Mouse (Mus musculus): ENCODE results near the gene Cog5.

Gene Cog5

GRCm38 (mm10) chr12:31944405-31944804, 289.7 kb downstream of the Cog5 start:
- DNase-seq: no peak

GRCm38 (mm10) chr12:31947476-31947875, 292.8 kb downstream of the Cog5 start:
- peak in 1 of 2 experiments; percentile 34 for DNase-seq

GRCm38 (mm10) chr12:31948101-31949000, 293.7 kb downstream of the Cog5 start:
- DNase-seq: no peak

GRCm38 (mm10) chr12:31949193-31949741, 294.6 kb downstream of the Cog5 start:
- peak; percentile 92 for DNase-seq

GRCm38 (mm10) chr12:31949759-31950658, 295.3 kb downstream of the Cog5 start, which contains the start of gene Hbp1:
Gene Hbp1, minus strand, starts transcription at chr12:31950535.
- DNase-seq: peak; percentile 100

- no peak for DNase-seq
Measured at GRCm38 (mm10) chr12:31950659-31951031, 296.0 kb downstream of the Cog5 start.

- no peak for DNase-seq
Measured at GRCm38 (mm10) chr12:31955843-31956242, 301.2 kb downstream of the Cog5 start.

GRCm38 (mm10) chr12:31964074-31964473, 309.4 kb downstream of the Cog5 start:
- no peak for DNase-seq

- DNase-seq: no peak
Measured at GRCm38 (mm10) chr12:31965517-31966212, 311.0 kb downstream of the Cog5 start.

GRCm38 (mm10) chr12:31966405-31966804, 311.7 kb downstream of the Cog5 start:
- no peak for DNase-seq

GRCm38 (mm10) chr12:31967536-31967935, 312.9 kb downstream of the Cog5 start:
- peak; percentile 23 to 53 for DNase-seq

GRCm38 (mm10) chr12:31969111-31969510, 314.4 kb downstream of the Cog5 start:
- no peak for DNase-seq

- DNase-seq: no peak
Measured at GRCm38 (mm10) chr12:31971547-31971946, 316.9 kb downstream of the Cog5 start.

GRCm38 (mm10) chr12:31973473-31974172, 319.0 kb downstream of the Cog5 start:
- peak; percentile 60 to 61 for DNase-seq

GRCm38 (mm10) chr12:31976544-31976943, 321.9 kb downstream of the Cog5 start:
- DNase-seq: peak in 1 of 2 experiments; percentile 17

- DNase-seq: no peak
Measured at GRCm38 (mm10) chr12:31977613-31978195, 323.0 kb downstream of the Cog5 start.

GRCm38 (mm10) chr12:31983238-31983637, 328.6 kb downstream of the Cog5 start:
- no peak for DNase-seq

- no peak for DNase-seq
Measured at GRCm38 (mm10) chr12:31983769-31984168, 329.1 kb downstream of the Cog5 start.

GRCm38 (mm10) chr12:31984206-31984605, 329.5 kb downstream of the Cog5 start:
- no peak for DNase-seq

- DNase-seq: no peak
Measured at GRCm38 (mm10) chr12:31984664-31985063, 330.0 kb downstream of the Cog5 start.

GRCm38 (mm10) chr12:31985738-31986137, 331.1 kb downstream of the Cog5 start:
- DNase-seq: no peak

All from kidney, adult 8-10 months (tissue).